Mouse (Mus musculus) myocyte (in vitro differentiated cells): ENCODE measurements at regions not wholly inside any gene's neighbourhood (a gene's known extent, or its start where the extent isn't known, plus 50 kb on each side); places are given as distances from the start of the nearest gene placed in this dataset.

ENCODE experiments used
- CEBPB ChIP-seq: IDR thresholded peaks from 2 replicates; pipeline ENCODE4 v1.6.1; 2011; ENCODE audit warnings: mild to moderate bottlenecking, moderate library complexity; ENCODE audit not compliant: poor library complexity, insufficient read depth, severe bottlenecking
- E2F4 ChIP-seq: IDR thresholded peaks from one replicate; pipeline ENCODE4 v1.6.1; 2011; ENCODE audit warnings: mild to moderate bottlenecking, control low read depth, moderate library complexity; ENCODE audit not compliant: insufficient read depth
- MAX ChIP-seq: IDR thresholded peaks from one replicate; pipeline ENCODE4 v1.6.1; 2011; ENCODE audit warnings: low read depth, mild to moderate bottlenecking, control low read depth
- MYOD1 ChIP-seq, 3 experiments: IDR thresholded peaks; one replicate each; pipeline ENCODE4 v1.6.1; 2011; ENCODE audit warnings: control low read depth in 2 of 3, low read depth in 2 of 3, mild to moderate bottlenecking in 2 of 3, moderate library complexity in 1 of 3; ENCODE audit not compliant: insufficient read length in 2 of 3, control insufficient read depth in 1 of 3
- MYOG ChIP-seq, 3 experiments: IDR thresholded peaks; one replicate each; pipeline ENCODE4 v1.6.1; 2011; ENCODE audit warnings: control low read depth in 2 of 3, low read depth in 2 of 3, mild to moderate bottlenecking in 2 of 3; ENCODE audit not compliant: insufficient read length in 2 of 3, control insufficient read depth in 1 of 3, insufficient read depth in 1 of 3
- POLR2A ChIP-seq: IDR thresholded peaks from one replicate; pipeline ENCODE4 v1.6.1; 2011; ENCODE audit warnings: low read depth, mild to moderate bottlenecking, control low read depth, moderate library complexity; ENCODE audit not compliant: insufficient read length
- POLR2AphosphoS2 ChIP-seq: IDR thresholded peaks from one replicate; pipeline ENCODE4 v1.6.1; 2011; ENCODE audit warnings: low read depth, control low read depth; ENCODE audit not compliant: insufficient read length
- REST ChIP-seq: IDR thresholded peaks from one replicate; pipeline ENCODE4 v1.6.1; 2011; ENCODE audit warnings: mild to moderate bottlenecking, control low read depth, moderate library complexity; ENCODE audit not compliant: insufficient read depth, insufficient read length
- SRF ChIP-seq: IDR thresholded peaks from one replicate; pipeline ENCODE4 v1.6.1; 2011; ENCODE audit warnings: low read depth; ENCODE audit not compliant: control insufficient read depth, insufficient read length
- TCF12 ChIP-seq: IDR thresholded peaks from one replicate; pipeline ENCODE4 v1.6.1; 2011; ENCODE audit warnings: mild to moderate bottlenecking, control low read depth; ENCODE audit not compliant: poor library complexity, insufficient read depth, severe bottlenecking
- USF1 ChIP-seq: IDR thresholded peaks from one replicate; pipeline ENCODE4 v1.6.1; 2011; ENCODE audit warnings: low read depth, mild to moderate bottlenecking, control low read depth, moderate library complexity

- TF ChIP-seq MAX (no peak), POLR2AphosphoS2 (no peak), USF1 (no peak), E2F4 (no peak), POLR2A (no peak), CEBPB (no peak), TCF12 (no peak), SRF (no peak), MYOG (IDR thresholded peaks at IDR 0.05; ENCODE audit: control insufficient read depth in 1 of 3, insufficient read depth in 1 of 3, insufficient read length in 2 of 3, low read depth in 2 of 3) (no peak), MYOD1 (IDR thresholded peaks at IDR 0.05; ENCODE audit: control insufficient read depth in 1 of 3, insufficient read length in 2 of 3, low read depth in 2 of 3) (no peak), REST (no peak)
Measured at GRCm38 (mm10) chr8:112094881-112095280, 80.0 kb upstream of the Gm6793 start.
